Mouse (Mus musculus): ENCODE data around the gene Mlf2. TPM values are rescaled to one million over a fixed set of nuclear protein-coding genes. Genes with fewer than 3 reads are reported as not detected.

Mlf2 gene
- polyA plus RNA-seq, 1 experiment = 547 TPM

- Histone ChIP-seq H3ac (ENCODE audit: control insufficient read depth, insufficient read length, low read depth) (no peak overlapping the region), H3K27me3 (ENCODE audit: control insufficient read depth, insufficient read depth, insufficient read length) (no peaks in the 10 kb centered on the region), H3K79me2 (ENCODE audit: control insufficient read depth, insufficient read depth) (peaks cover 29% of the 10 kb centered on the region), H3K79me3 (ENCODE audit: low read depth) (peaks cover 22% of the 10 kb centered on the region), H3K4me3 (ENCODE audit: insufficient read depth, poor library complexity, severe bottlenecking) (no peak overlapping the region), H3K36me3 (ENCODE audit: control insufficient read depth, insufficient read depth) (peaks cover 34% of the 10 kb centered on the region)
- no peak for TF ChIP-seq FOSL1 (IDR thresholded peaks at IDR 0.05; ENCODE audit: insufficient read depth, low read length, poor library complexity, severe bottlenecking)
- no peak for TF ChIP-seq USF1 (IDR thresholded peaks at IDR 0.05; ENCODE audit: low read depth)
- no peak for TF ChIP-seq MYOG (IDR thresholded peaks at IDR 0.05; ENCODE audit: control insufficient read depth, extremely low read depth, insufficient read length)
- TF ChIP-seq CEBPB (IDR thresholded peaks at IDR 0.05; ENCODE audit: low read depth) = no peak
- TF ChIP-seq MYOD1 (IDR thresholded peaks at IDR 0.05; ENCODE audit: control insufficient read depth, insufficient read length, low read depth) = no peak
- no peak for TF ChIP-seq CTCF (IDR thresholded peaks at IDR 0.05; ENCODE audit: control insufficient read depth, insufficient read depth, insufficient read length)
- TF ChIP-seq MAX (IDR thresholded peaks at IDR 0.05) = no peak
Observed at GRCm38 (mm10) chr6:124914511-124914910, 16.7 kb upstream of the Mlf2 start.

GRCm38 (mm10) chr6:124915160-124915941 lies 15.8 kb upstream of the Mlf2 start:
- Histone ChIP-seq H3ac (ENCODE audit: control insufficient read depth, insufficient read length, low read depth) (peak overlapping the region; percentile 93), H3K79me2 (ENCODE audit: control insufficient read depth, insufficient read depth) (peaks cover 29% of the 10 kb centered on the region), H3K4me3 (ENCODE audit: insufficient read depth, poor library complexity, severe bottlenecking) (peak overlapping the region; percentile 84), H3K36me3 (ENCODE audit: control insufficient read depth, insufficient read depth) (peaks cover 34% of the 10 kb centered on the region), H3K79me3 (ENCODE audit: low read depth) (peaks cover 22% of the 10 kb centered on the region), H3K27me3 (ENCODE audit: control insufficient read depth, insufficient read depth, insufficient read length) (no peaks in the 10 kb centered on the region)
- TF ChIP-seq FOSL1 (IDR thresholded peaks at IDR 0.05; ENCODE audit: insufficient read depth, low read length, poor library complexity, severe bottlenecking) (no peak), CTCF (IDR thresholded peaks at IDR 0.05; ENCODE audit: control insufficient read depth, insufficient read depth, insufficient read length) (no peak), MYOG (IDR thresholded peaks at IDR 0.05; ENCODE audit: control insufficient read depth, extremely low read depth, insufficient read length) (no peak), USF1 (IDR thresholded peaks at IDR 0.05; ENCODE audit: low read depth) (no peak), MYOD1 (IDR thresholded peaks at IDR 0.05; ENCODE audit: control insufficient read depth, insufficient read length, low read depth) (no peak), MAX (IDR thresholded peaks at IDR 0.05) (no peak), CEBPB (IDR thresholded peaks at IDR 0.05; ENCODE audit: low read depth) (no peak)

- Histone ChIP-seq H3K79me2 (ENCODE audit: control insufficient read depth, insufficient read depth) (peaks cover 29% of the 10 kb centered on the region), H3K36me3 (ENCODE audit: control insufficient read depth, insufficient read depth) (peaks cover 34% of the 10 kb centered on the region), H3ac (ENCODE audit: control insufficient read depth, insufficient read length, low read depth) (peak overlapping the region; percentile 93), H3K27me3 (ENCODE audit: control insufficient read depth, insufficient read depth, insufficient read length) (no peaks in the 10 kb centered on the region), H3K4me3 (ENCODE audit: insufficient read depth, poor library complexity, severe bottlenecking) (peak overlapping the region; percentile 84), H3K79me3 (ENCODE audit: low read depth) (peaks cover 22% of the 10 kb centered on the region)
- TF ChIP-seq CEBPB (IDR thresholded peaks at IDR 0.05; ENCODE audit: low read depth) = no peak
- TF ChIP-seq USF1 (IDR thresholded peaks at IDR 0.05; ENCODE audit: low read depth) = peak; percentile 7
Observed at GRCm38 (mm10) chr6:124915942-124916694, 15.1 kb upstream of the Mlf2 start.

- TF ChIP-seq MYOD1 (IDR thresholded peaks at IDR 0.05; ENCODE audit: control insufficient read depth, insufficient read length, low read depth) (no peak), CTCF (IDR thresholded peaks at IDR 0.05; ENCODE audit: control insufficient read depth, insufficient read depth, insufficient read length) (peak; percentile 99)
- peaks cover 34% of the 10 kb centered on the region for H3K36me3 ChIP-seq (ENCODE audit: control insufficient read depth, insufficient read depth)
Observed at GRCm38 (mm10) chr6:124916695-124917517, 14.3 kb upstream of the Mlf2 start.

GRCm38 (mm10) chr6:124917518-124918330 lies 13.5 kb upstream of the Mlf2 start:
- H3K79me3 ChIP-seq (ENCODE audit: low read depth) = peaks cover 22% of the 10 kb centered on the region
- peak overlapping the region; percentile 83 for H3ac ChIP-seq (ENCODE audit: control insufficient read depth, insufficient read length, low read depth)
- peak overlapping the region; percentile 84 for H3K4me3 ChIP-seq (ENCODE audit: insufficient read depth, poor library complexity, severe bottlenecking)
- H3K79me2 ChIP-seq (ENCODE audit: control insufficient read depth, insufficient read depth) = peaks cover 29% of the 10 kb centered on the region
- no peak for TF ChIP-seq CEBPB (IDR thresholded peaks at IDR 0.05; ENCODE audit: low read depth)
- no peak for TF ChIP-seq MAX (IDR thresholded peaks at IDR 0.05)
- no peak for TF ChIP-seq USF1 (IDR thresholded peaks at IDR 0.05; ENCODE audit: low read depth)
- no peak for TF ChIP-seq FOSL1 (IDR thresholded peaks at IDR 0.05; ENCODE audit: insufficient read depth, low read length, poor library complexity, severe bottlenecking)
- TF ChIP-seq MYOD1 (IDR thresholded peaks at IDR 0.05; ENCODE audit: control insufficient read depth, insufficient read length, low read depth) = no peak
- no peak for TF ChIP-seq CTCF (IDR thresholded peaks at IDR 0.05; ENCODE audit: control insufficient read depth, insufficient read depth, insufficient read length)
- no peak for TF ChIP-seq MYOG (IDR thresholded peaks at IDR 0.05; ENCODE audit: control insufficient read depth, extremely low read depth, insufficient read length)
- H3K27me3 ChIP-seq (ENCODE audit: control insufficient read depth, insufficient read depth, insufficient read length) = no peaks in the 10 kb centered on the region
- H3K36me3 ChIP-seq (ENCODE audit: control insufficient read depth, insufficient read depth) = peaks cover 34% of the 10 kb centered on the region

More at GRCm38 (mm10) chr6:124916695-124917517, 14.3 kb upstream of the Mlf2 start:
- H3K79me3 ChIP-seq (ENCODE audit: low read depth) = peaks cover 22% of the 10 kb centered on the region
- peak overlapping the region; percentile 84 for H3K4me3 ChIP-seq (ENCODE audit: insufficient read depth, poor library complexity, severe bottlenecking)
- no peaks in the 10 kb centered on the region for H3K27me3 ChIP-seq (ENCODE audit: control insufficient read depth, insufficient read depth, insufficient read length)
- H3K79me2 ChIP-seq (ENCODE audit: control insufficient read depth, insufficient read depth) = peaks cover 29% of the 10 kb centered on the region
- H3ac ChIP-seq (ENCODE audit: control insufficient read depth, insufficient read length, low read depth) = peak overlapping the region; percentile 93
